Mouse (Mus musculus) adrenal gland, adult 18-20 months (tissue): Measurements from ENCODE around the gene Slc36a2. TPM values are rescaled to one million over a fixed set of nuclear protein-coding genes. Genes with fewer than 3 reads are reported as not detected.

Source experiments
- DNase-seq, 2 experiments: peaks; one replicate each; pipeline ENCODE4 v3.0.0; 2021 to 2022; ENCODE audit warnings: low spot score in 2 of 2
- total RNA-seq, 2 experiments: library from RNA; stranded (reverse); gene quantifications; 1 replicate in 1 of 2; 2 replicates in 1 of 2; pipeline ENCODE4 v1.2.3; 2021

Slc36a2 gene
- total RNA-seq, 2 experiments from 2014 or later: 81.9 to 164 TPM

GRCm38 (mm10) chr11:55187292-55187691 is 2.4 kb upstream of the Slc36a2 start:
- DNase-seq: no peak

GRCm38 (mm10) chr11:55184246-55184645 is 631 bp downstream of the Slc36a2 start:
- no peak for DNase-seq

GRCm38 (mm10) chr11:55183124-55183523 is 1.8 kb downstream of the Slc36a2 start:
- no peak for DNase-seq

GRCm38 (mm10) chr11:55179856-55180255 is 5.0 kb downstream of the Slc36a2 start:
- no peak for DNase-seq

- DNase-seq: no peak
Measured at GRCm38 (mm10) chr11:55178830-55179229, 6.0 kb downstream of the Slc36a2 start.

GRCm38 (mm10) chr11:55170501-55170900 is 14.4 kb downstream of the Slc36a2 start:
- no peak for DNase-seq

- DNase-seq: no peak
Measured at GRCm38 (mm10) chr11:55168914-55169313, 16.0 kb downstream of the Slc36a2 start.

- DNase-seq: no peak
Measured at GRCm38 (mm10) chr11:55168504-55168903, 16.4 kb downstream of the Slc36a2 start.

- no peak for DNase-seq
Measured at GRCm38 (mm10) chr11:55165748-55166147, 19.1 kb downstream of the Slc36a2 start.

- DNase-seq: peak; percentile 25 to 38
Measured at GRCm38 (mm10) chr11:55164723-55165122, 20.2 kb downstream of the Slc36a2 start.

GRCm38 (mm10) chr11:55162670-55163069 is 22.2 kb downstream of the Slc36a2 start:
- DNase-seq: peak; percentile 50 to 54

- peak; percentile 81 to 85 for DNase-seq
Measured at GRCm38 (mm10) chr11:55158785-55159359, 26.0 kb downstream of the Slc36a2 start.

GRCm38 (mm10) chr11:55155070-55155421 is 29.8 kb downstream of the Slc36a2 start:
- no peak for DNase-seq

- no peak for DNase-seq
Measured at GRCm38 (mm10) chr11:55154398-55155069, 30.3 kb downstream of the Slc36a2 start.

GRCm38 (mm10) chr11:55151608-55152007 is 33.3 kb downstream of the Slc36a2 start, which contains the start of gene Slc36a3:
Slc36a3 (minus strand) TSS chr11:55151708.
- DNase-seq: no peak

GRCm38 (mm10) chr11:55148461-55148860 is 36.4 kb downstream of the Slc36a2 start:
- DNase-seq: no peak

GRCm38 (mm10) chr11:55147423-55147822 is 37.5 kb downstream of the Slc36a2 start:
- DNase-seq: no peak

GRCm38 (mm10) chr11:55146855-55147254 is 38.0 kb downstream of the Slc36a2 start:
- DNase-seq: no peak

- DNase-seq: no peak
Measured at GRCm38 (mm10) chr11:55144011-55144410, 40.9 kb downstream of the Slc36a2 start.

GRCm38 (mm10) chr11:55141502-55141901 is 43.4 kb downstream of the Slc36a2 start:
- DNase-seq: no peak

- no peak for DNase-seq
Measured at GRCm38 (mm10) chr11:55137646-55138045, 47.2 kb downstream of the Slc36a2 start.

- DNase-seq: no peak
Measured at GRCm38 (mm10) chr11:55136770-55137547, 47.9 kb downstream of the Slc36a2 start.
